Mouse (Mus musculus) hematopoietic stem cell, adult 5-6 weeks (primary cell): ENCODE measurements around the gene Dhrs7c. TPM values are rescaled to one million over a fixed set of nuclear protein-coding genes. Genes with fewer than 3 reads are reported as not detected.

Experiments
- ATAC-seq, 2 experiments: fragments of 125-278 bp in 1 of 2; replicated peaks in 1 of 2; 2 replicates each; pipeline ENCODE4 v1.8.0; 2016 to 2017; ENCODE audit warnings: inconsistent platforms in 2 of 2, mild to moderate bottlenecking in 2 of 2, moderate number of reproducible peaks in 2 of 2, low read depth in 1 of 2, moderate TSS enrichment in 1 of 2; ENCODE audit not compliant: low FRiP score in 2 of 2, poor library complexity in 2 of 2, severe bottlenecking in 2 of 2, insufficient read depth in 1 of 2, low TSS enrichment in 1 of 2
- total RNA-seq: library from RNA; stranded (forward); fragments of 172-1452, 232-1000 nt; gene quantifications from 2 replicates; pipeline ENCODE4 v1.2.3, GENCODE M21; 2017

Dhrs7c gene
- not detected in 2 replicates for total RNA-seq

DNA sequence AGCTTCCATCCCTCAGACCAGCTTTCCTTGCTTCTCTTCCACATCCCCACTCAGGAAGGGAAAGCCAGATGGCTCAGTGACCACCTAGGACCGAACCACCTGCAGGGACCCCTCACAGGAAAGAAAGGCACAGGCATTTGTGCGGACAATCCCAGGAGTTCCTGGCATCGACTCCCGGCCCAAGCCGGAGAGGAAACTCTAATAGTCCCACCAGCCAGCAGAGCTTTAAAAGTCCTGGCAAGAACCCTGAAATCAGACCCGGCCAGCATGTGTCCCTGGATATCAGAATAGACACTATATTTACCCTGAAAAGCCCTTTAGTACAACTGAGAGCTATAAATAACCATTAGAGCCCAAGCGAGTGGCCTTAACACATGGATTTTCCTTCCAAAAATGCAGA is at the start of gene Dhrs7c:
TSS of gene Dhrs7c (plus strand) at position 257 of the 400 bp plus-strand sequence.
- no peak for ATAC-seq

DNA sequence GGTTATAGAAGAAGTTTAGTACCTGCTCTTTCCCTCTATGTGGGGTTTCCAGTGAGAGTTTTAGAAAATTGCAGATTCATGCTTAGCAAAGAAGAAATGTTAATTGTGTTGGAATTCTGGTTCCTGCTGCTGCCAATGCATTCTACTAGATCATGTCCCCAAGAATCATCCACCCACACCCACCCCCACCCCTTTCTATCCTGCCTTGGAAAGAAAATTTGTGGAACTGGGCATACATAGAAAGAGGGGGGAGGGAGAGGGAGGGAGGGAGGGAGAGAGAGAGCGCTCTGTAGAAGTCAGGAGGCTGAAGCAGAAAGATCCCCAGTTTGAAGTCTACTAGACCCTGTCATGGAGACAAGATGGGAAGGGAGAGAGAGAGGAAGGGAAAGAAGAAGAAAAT is 41.7 kb upstream of the Dhrs7c start:
- ATAC-seq: no peak

DNA sequence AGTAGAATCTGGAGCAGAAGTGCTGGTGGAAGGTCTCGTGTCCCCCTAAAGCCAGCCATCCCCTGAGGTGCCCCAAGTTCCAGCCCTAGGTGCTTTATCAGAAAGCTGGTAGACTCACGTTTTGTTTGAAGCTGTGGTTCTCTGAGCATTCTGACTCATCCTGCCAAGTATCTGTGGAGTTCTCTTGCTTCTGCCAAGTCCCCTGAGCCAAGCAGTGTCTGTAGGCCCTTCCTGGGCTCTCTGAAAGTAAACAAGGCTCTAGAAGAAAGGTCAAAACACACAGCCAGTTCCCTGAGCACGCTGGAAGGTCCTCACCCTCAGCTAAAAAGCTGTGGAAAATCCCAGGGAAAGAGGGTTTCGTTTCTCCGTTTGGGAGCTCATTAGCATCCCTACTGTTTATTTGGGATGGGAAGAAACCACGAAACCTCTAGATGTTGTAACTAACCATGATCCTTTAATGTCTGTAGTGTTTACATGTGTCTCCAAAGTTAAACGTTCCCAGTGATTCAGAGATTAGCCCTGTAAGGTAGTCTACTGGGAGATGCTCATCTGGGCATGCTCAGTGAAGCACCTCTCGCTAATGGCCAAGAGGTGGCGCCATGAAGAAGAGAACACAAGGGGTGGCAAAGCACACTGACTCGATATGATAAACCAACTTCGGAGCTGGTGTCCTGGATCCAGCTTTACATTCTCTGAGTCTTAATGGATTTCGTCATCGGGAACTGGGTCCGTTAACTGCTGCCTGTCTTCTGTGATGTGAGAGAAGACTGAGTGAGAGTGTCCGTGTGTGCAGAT is 40.4 kb upstream of the Dhrs7c start:
- ATAC-seq: no peak

- ATAC-seq: no peak
Measured at GRCm38 (mm10) chr11:67771053-67771452, 26.9 kb upstream of the Dhrs7c start, which contains the start of gene Glp2r. Gene Glp2r, minus strand, starts transcription at chr11:67771153.

DNA sequence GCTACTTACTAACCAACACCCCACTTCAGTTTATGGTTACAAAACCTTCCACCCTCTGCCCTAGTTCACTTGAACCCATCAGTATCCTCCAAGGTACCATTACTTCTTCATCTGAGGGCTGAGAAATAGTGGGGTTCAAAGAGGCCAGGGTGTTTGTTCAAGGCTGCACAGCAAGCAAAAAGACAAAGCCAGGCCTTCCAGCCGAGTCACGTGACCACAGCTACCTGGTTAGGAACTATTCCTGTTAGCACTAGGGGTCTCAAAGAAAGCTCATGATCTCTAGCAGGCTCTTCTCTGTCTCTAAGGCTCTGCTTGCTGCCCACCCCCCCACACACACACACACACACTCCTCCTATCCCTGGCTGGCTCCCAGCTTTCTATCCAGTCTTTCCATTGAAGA is 26.3 kb upstream of the Dhrs7c start:
- no peak for ATAC-seq

DNA sequence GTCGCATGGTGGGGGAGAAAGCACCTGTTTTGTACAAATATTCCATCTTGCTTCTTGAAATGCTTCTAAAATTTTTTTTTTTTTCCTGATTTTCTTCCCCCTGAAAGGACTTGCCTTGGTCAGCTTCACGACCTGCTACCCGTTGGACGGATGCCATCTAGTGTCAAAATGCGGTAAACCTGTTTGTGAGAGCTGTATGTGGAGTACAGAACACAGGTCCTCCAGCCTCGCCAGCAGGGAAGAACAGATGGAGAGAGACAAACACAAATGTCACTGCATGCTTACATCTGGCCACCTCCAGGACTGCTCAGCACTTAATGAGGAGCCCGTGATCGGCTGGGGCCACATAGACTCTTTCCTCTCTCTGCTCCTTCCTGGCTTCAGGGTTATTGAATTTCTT is 25.4 kb upstream of the Dhrs7c start:
- ATAC-seq: peak; percentile 17 to 59; a peak in 1 of 4 replicates

DNA sequence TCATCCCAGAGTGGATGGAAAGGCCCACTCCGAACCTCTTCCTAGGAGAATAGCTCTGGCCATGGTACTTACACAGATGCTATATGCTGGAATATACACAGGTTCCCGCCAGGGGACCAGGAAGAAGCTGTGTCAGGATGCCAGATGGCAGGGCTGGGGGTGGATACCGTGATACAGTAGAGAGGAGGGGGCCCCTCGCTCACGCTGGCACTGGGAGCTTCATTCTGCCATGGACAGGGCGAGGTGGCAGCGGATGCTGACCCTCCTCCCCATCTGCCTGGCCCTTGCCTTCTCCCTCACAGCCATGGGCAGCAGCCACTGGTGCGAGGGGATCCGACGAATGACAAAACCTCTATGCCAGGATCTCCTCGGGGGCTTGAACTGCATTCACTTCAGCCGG is 23.6 kb upstream of the Dhrs7c start, which contains the start of gene Gsg1l2:
TSS of gene Gsg1l2 (plus strand) at position 230 of the 400 bp plus-strand sequence.
- no peak for ATAC-seq

DNA sequence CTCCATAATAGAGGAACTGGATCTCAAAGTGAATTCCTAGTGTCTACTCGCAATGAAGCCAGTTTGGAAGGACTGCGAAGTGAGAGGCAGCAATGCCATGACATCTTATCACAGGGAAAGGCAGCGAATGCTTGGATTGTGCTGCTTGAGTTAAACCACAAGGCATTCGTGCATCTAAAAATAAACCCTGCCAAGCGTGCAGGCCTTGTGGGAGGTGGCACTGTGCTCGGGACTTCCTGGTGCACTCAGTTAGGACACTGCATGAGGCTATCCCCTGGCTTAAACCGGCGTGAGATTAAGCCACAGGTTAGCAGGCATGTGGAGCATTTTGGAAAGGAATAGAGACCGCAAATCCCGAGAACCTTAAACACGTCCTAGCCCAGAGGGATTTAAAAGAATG is 7.8 kb upstream of the Dhrs7c start:
- no peak for ATAC-seq

DNA sequence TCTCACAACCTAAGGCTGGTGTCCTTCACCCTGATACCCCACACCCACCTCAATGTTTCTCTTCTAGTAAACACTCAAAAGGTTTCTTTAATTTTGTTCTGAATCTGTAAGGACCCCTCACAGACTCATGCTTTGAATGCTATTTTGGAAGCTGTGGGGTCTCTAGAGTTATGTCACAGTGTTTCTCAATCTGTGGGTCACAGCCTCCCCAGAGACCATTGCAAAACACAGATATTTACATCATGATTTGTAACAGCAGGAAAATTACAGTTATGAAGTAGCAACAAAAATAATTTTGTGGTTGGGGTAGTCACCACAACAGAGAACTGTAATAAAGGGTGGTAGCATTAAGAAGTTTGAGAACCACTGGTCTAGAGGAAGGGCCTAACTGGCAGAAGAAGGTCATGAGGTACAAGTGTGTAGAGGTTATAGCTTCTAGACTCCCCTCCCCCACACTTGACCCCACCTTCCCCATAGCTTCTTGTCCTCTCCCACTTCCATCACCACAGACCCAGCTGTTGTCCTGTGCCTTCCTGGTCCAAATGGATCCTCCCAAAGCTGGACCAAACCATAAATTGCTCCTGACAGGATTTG is 2.2 kb downstream of the Dhrs7c start:
- ATAC-seq: peak in 1 of 2 experiments; percentile 2; a peak in 1 of 4 replicates

DNA sequence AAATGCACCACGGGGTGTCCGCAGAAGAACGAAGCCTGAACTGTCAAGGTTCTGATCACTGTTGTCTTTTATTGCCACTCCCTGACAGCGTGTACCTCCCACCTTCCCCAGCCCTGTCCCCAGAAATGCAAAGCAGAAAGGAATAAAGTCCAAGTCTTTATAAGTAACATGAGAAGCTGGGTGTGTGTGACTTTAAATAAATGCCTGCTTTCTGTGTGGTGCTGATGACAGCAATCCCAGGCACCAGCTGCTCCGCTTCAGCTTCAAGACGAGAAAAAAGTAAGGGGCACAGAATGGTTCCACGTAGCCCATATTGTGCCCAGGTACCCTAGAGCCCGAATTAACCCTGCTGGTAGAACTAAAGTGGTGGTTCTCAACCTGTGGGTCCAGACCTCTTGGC is 3.2 kb downstream of the Dhrs7c start:
- no peak for ATAC-seq

- no peak for ATAC-seq
Measured at GRCm38 (mm10) chr11:67805538-67805937, 7.6 kb downstream of the Dhrs7c start.

- no peak for ATAC-seq
Measured at GRCm38 (mm10) chr11:67806832-67807597, 9.0 kb downstream of the Dhrs7c start.

DNA sequence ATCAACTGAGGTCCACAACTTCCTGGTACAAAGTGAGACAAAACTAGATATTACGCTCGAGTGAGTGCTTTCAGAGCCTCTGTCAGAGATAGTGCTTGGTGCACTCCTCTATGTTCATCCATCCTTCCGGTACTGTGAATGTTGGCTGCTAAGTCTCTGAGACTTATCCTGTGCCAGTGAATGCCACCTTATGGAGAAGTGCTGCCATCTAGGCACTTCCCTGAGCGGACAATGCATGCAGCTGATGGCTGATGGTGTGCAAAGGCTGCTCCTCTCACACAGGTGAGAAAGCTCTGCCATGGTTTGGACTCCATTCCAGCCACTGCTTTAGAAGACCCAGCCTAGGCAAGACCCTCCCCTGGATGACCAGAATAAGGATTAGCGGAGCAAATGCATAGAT is 10.1 kb downstream of the Dhrs7c start:
- no peak for ATAC-seq

DNA sequence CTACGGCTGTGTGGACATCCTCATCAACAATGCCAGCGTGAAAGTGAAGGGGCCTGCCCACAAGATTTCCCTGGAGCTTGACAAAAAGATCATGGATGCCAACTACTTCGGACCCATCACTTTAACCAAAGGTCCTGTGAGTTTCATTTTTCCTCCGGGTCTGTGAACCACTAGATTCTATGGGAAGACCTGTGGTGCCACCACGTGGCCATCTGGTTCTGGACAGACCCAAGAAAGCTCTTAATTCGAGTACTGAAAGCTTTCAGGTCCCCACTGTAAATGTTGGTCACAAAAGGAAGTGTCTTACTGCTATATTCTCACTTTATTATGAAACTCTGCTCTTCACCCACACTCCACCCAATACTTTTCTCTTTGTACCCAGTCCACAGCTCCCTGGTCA is 13.5 kb downstream of the Dhrs7c start:
- no peak for ATAC-seq

GRCm38 (mm10) chr11:67819604-67820003 is 21.6 kb downstream of the Dhrs7c start:
- peak in 1 of 2 experiments; percentile 56; a peak in 1 of 4 replicates for ATAC-seq

DNA sequence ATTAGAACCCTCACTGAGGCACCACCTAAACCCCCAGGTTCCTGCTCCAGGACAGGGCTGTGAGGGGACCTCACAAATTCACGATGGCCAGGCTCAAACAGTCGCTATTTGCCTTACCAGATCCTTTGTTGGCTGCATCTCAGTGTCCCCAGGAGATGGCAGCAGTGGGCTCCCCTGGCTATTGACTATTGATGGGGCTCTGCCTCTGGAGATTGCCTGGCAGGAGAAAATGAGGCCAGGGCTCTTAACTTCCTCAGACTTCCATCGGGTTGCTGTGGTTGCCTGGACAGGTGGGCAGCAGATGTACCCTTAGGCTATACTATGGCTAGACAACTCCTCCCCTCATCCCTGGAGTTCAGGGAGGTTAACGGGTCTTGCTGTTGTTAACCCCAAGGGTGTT is 22.2 kb downstream of the Dhrs7c start:
- peak; percentile 74 to 78 for ATAC-seq

DNA sequence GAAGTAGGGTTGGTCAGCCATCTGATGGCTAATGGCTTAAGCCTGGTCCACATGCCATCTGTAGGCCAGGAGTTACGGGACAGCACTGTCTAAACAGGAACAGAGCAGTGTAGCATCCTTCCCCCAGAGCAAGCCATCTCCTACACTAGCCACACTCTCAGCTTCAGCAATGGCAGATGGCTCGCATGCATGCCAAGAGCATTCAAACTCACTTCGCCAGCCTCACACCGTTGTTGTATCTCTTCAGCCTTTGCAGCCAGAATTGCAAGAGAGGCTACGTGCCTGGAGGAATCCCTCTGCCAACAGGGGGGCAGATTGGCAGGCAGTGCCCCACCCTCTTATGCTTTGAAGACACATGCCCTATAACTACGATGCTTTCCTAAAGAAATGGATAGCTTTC is 23.6 kb downstream of the Dhrs7c start:
- no peak for ATAC-seq
